Mouse (Mus musculus) adrenal gland, postnatal 14 days (tissue): Measurements from ENCODE around the gene Ubl3. TPM values are rescaled to one million over a fixed set of nuclear protein-coding genes. Genes with fewer than 3 reads are reported as not detected.

Experiments used
- DNase-seq: peaks from one replicate; pipeline ENCODE4 v3.0.0; 2021; ENCODE audit warnings: mixed read lengths
- total RNA-seq: library from RNA; stranded (reverse); gene quantifications from 2 replicates; pipeline ENCODE4 v1.2.3, GENCODE M21; 2021

Ubl3 gene
- total RNA-seq, 1 experiment from 2014 or later, result 123 TPM

DNA sequence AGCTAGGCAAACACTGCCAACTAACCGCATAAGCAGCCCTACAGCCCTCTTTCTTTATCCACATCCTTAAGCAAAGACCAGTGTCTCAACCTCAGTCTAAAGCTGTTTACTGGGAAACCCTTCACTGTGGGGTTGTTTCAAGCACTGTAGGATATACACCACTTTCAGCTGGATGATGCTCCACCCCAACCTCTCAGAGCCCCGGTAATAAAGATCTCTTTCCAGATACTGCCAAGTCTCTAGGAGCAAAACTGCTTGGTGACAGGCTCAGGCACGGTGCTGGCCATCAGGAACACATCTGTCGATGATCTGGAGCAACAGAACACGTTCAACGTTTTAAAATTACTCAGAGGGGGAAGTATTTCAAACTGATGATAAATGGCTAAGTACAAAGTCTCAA is 25.0 kb downstream of the Ubl3 start:
- no peak for DNase-seq

DNA sequence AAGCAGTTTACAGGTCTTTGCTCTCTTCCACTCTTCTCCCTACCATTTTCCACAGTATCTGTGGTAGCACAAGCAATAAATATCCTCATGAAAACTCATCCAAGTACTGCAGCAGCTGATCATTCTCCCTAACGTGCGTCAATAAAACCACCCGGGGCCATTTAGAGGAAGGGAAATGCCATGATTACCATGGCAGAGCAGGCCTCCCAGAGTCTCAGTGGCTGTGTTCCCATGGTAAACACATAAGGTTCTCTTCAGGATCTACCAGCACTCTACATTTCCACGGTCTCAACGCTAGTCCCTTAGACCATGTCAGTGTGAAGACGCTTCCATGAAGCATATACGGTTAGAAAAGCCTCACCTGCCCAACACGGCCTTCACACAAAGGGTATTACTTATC is 26.0 kb downstream of the Ubl3 start:
- DNase-seq, result no peak

DNA sequence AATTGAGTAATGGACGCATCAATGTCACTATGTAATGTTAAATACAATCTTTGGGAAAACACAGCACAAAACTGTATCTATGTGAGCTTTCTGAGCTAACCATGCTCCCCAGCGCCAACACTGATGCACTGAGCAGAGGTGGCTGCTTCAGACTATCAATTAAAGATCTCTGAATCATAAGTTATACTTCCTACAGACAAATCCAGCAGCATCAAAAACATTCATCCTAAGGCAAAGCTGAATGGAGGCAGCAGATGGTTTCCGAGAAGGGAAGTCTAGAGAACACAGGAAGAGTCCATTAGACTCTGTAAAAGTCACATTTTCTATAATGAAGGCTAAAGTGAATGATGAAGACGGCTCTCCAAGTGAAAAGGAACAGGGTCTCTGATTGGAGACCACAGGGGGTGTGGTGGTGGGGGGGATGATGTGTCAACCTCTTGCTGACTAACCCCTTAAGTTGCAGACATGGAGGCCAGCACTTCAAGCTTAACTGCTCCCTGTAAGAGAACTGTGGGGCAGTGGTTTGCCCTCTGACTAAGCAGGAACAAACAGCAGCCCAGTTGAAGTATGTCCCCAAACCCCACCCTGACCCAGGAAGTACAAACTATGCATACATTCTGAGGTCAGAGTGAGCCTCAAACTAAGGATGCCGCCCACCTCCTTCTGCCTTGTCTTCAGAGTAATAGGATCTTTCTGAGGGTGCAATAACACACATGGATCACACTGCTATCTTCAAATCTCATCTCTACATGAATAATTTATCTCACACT is 29.2 kb downstream of the Ubl3 start:
- no peak for DNase-seq

DNA sequence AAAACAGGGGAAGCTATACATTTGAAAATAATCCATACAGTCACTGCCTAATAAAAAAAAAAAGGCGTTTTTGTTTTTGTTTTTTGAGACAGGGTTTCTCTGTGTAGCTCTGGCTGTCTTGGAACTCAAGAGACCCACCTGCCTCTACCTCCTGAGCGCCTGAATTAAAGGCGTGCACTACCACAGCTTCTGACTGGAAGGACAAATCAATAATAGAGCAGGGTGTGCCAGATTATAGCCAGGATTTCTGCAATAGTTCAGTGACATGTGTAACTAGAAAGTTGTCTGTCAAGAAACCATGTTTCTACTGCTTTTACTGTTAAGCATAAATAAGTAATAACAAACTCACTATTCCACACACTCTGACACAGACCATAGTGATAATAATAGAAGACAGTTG is 30.2 kb downstream of the Ubl3 start:
- no peak for DNase-seq

DNA sequence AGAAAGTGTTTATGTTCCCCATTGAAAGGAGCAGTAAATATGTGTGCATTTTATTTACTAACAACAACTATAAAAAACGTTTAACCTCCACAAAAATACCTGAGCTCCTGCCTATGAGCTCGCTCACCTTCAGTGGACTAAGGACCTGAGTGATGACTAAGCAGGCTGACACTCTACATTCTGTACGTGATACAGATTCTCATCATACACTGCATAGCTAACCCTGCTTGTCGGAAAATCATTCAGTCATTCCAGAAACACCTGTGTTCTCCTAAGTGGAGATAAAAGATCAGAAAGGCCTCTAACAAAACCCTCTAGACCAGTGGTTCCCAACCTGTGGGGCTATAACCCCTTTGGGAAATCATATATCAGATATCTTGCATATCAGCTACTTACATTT is 35.1 kb downstream of the Ubl3 start:
- DNase-seq, result no peak

DNA sequence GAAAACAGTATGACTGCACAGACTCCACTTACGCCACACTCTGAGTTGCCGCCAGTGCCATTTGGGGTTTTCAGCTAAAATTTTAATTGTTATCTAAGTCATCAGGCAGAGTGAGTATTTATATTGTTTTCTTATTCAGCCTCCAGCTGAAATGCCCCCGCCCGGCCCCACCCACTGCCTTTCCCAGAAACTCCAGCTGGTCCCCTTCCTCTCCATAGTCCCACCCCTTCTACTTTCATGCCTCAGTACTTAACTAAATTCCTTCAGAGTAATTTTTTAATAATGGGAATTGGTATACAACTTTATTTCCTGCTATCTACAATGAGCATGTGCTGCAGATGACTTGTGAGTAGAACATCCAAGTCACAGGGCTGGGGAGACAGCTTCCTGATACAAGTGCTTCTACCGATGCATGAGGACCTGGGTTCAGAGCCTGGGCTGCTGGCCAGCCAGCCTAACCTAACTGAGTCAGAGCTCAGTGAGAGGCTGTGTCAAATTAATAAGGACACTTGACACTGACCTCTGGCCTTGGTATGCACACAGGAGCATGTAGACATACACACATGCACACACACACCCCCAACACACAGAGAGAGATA is 40.4 kb downstream of the Ubl3 start:
- DNase-seq, result peak; percentile 28

DNA sequence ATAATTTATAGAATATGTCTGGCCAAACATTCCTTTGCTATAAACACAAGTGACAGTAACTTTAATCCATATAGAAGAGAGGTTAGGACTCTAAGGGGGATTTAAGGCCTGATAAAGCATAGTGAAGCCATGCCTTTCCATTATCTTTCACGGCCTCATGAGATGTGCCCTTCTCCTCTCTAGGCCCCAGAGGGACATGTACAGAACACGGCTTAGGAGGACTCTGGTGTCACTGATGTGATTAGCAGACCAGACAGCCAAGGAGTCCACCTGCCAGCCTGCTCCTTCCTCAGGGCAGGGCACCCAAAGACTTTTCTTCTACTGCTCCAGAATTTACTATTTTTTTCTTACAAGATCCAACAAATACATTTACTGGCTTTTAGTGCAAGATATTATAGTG is 42.3 kb downstream of the Ubl3 start:
- DNase-seq, result no peak

DNA sequence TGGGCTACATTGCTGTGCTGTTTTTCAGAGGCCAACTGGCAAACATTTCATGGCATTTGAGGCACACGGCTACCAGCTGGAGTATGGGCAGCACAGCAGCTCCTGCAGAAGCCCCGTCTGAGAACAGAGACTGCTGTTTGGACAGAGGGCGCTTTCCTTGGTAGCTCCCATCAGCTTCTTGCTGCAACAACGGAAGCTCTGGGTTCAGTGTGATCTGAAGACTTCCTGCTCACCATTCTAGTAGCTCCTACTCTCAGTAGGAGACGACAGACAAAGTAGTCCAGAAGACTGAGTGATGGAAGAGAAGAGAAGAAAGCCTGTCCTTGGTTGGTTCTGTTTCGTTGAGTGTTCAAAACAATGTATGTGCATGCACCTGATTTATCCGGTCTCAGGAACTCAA is 42.9 kb downstream of the Ubl3 start:
- DNase-seq, result no peak

DNA sequence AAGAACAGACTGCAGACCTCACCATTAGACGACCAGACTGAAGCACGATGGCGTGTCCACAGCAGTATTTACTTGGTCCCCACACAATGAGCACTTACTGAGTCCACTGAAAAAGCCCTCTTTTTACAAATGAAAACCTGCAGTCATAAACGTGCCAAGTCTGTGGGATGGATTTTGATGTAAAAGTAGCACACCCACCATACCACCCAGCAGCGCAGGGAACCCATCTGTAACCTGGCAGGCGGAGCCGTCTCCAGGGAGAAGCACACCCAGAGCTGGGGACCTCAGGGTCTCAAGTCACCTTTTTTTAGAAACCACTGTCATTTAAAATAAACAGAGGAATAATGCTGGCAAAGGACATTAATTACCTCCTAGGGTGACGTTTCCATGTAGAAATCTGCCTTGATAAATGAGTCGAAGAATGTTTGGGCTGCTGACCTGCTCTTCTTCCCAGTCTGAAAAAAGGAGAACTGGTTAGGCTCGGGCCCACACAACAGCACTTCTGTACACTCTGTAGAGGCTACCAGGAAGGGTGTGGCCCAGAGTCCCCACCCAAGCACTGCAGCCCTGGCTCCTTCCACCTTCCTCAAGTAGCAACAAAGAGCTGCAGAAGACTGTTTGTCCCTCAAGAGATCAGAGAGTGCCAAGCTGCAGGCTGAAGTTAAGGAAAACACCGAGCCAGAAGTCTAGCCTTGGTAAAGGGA is 43.5 kb downstream of the Ubl3 start:
- DNase-seq, result no peak

DNA sequence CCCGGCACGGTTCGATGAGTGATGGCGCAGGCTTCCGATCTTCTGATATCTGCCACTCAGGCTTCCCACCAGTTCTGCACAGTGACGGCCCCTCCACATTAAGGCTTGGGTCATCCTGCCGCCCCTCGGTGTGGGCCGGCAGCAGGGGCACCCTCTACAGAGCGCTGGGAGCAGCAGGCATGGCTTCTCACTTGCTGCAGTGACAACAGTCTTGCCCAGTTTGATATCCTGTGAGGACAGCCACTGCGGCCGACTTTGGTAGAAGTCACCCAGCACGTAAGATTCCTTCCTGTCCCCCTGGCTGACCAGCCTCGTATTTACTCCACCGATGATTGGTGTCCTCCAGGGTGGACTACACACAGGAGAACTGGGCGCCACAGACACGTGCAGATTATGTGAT is 47.2 kb downstream of the Ubl3 start:
- no peak for DNase-seq

DNA sequence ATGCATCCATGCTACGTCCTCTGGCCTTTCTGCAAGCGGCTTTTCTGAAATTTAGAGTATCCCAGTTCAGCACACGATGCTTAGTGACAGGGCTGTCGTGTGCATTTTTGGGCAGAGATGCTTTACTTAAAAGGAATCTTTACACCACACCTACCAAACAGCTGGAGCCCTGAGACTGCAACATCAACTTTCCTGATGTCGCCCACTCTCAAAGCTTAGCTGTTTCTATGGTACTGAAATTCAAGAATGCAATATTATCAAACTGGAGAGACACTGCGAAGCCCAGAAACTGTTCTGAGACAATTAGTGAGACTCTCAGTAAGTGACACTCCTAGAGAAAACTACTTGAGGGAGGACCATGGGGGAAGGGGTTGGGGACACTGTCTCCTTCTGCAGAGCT is 50.4 kb downstream of the Ubl3 start:
- DNase-seq, result no peak

DNA sequence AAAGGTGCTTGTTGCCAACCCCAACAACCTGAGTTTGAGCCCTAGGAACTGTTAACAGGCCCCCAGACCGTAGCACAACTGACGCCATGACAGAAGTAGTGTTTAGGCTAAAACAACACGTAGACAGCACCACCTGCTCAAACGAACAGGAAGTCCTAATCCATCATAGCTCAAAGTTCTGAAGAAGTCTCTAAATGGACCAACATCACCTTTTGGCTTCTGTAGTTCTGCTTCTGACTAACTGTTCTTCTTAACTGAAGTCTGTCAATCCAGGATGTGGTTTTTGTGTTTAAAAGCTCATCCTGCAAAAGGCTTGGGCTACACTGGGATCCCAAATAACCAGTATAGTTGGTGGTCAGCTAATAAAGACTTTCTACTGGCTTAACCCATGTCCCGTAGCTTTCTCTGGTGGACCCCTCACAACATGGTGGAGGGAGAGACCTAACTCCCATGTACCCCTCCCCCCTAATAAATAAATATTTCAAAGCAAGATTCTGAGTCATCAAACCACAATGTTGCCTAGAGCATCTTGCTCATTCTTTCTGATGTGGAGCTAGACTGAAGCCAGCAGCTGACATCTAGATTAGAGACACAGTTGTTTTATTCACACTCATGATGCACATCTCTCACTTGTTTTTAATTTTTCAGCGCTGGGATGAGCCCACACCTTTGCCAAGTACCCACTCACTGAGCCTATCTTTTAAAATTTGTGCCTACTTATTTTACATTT is 51.2 kb downstream of the Ubl3 start:
- no peak for DNase-seq

DNA sequence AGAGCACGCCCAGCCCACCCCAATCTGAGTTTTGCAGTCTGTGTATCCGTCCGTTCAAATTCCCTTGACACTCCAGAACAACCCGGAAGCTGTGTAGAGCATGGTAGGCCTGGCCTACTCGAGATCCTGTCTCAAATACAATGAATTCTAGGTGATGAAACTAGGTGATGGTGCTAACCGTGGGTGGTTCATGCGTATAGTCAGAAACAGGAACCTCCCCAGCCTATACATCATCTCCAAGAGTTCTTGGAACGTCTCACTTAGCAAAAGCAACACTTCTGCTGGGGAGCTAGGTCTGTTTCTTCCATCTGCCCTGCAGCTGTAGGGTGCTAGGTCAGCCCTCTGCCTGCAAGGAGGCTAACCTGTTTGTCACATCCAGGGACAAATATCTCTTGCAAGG is 52.1 kb downstream of the Ubl3 start:
- DNase-seq, result no peak

DNA sequence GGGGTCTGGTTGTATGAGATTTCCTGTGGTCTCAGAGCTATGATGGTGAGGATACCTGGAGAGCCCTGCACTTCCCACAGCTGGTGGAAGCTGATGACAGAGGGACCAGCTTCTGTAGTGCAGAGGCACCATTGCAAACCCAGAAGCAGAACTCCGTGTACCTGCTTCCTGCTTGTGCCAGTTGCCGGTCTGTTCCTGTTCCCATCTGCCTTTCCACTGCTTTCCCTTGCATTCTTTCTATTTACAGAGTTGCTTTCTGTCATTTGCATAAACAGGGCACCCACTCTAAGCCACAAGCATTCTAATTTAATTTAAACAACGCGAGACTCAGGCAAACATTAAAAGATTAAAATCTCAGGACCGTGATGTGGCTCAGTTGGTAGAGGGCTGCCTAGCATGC is 53.0 kb downstream of the Ubl3 start:
- DNase-seq, result no peak

DNA sequence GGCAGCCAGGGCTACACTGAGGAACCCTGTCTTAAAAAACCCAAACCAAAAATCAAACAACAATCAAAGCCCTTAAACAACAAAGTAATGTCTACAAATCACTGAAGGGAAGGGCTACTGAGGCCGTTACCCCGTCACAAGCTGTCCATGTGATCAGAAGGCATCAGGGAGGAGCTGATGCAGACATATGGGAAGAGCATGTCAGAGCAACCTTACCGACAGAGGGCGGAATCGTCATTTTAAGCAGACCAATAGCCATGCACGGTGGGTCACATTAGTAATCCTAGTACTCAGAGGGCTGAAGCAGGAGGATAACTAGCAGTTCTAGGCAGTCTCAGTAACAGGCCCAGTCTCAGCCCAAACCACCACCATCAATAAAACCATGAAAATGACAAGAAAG is 56.6 kb downstream of the Ubl3 start:
- DNase-seq, result no peak

DNA sequence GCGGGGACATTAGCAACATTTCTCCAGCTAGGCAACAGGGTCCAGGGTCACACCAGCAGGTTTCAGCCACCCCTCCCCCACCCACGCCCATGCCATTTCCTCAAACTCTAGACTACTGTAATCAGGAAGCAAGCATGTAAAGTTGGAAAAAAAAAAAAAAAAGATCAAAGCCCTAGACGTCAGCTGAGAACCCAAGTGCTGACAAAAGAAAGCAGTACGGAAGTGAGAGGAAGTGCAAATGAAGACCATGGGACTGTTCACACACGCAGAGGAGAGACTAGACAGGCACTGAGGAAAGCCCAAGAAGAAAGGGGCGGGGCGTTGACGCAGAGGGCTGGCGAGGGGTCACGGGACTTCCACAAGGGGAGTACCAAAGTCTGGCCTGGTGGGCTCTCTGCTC is 57.4 kb downstream of the Ubl3 start:
- DNase-seq, result peak; percentile 24

DNA sequence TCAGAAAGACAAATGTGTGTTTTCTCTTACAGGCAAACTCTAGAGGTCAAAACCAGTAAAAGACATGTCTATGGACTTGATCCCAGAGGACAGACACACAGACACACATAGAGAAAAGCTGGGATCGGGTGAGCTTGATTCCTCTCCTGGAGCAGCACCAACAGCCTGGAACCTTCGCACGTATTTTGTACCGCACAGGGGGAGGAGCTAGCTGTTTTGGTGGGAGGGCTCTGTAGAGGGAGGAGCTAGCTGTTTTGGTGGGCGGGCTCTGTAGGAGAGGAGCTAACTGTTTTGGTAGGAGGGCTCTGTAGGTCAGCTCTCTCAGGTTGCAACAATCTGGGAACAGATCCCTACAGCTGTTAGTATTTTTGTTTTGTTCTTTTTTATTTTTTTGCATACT is 58.3 kb downstream of the Ubl3 start:
- DNase-seq, result no peak

DNA sequence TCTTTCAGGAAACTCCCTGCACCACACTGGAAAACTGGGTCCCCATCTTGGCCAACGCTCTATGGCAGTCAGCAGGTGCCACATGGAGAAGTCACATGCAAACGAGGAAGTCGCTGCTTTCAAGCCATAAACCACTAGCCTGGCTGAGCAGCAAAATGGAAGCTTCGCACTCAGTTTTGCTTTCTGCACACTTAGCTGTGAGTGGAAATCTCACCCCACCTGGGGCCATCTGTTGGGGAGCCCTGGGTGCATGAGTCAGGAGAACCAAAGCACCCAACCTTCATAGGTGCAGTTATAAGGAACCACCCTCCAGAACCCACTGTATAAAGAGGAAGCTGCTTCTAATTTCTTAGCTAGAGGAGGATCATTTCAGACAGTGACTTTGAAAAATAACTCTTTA is 59.6 kb downstream of the Ubl3 start:
- DNase-seq, result no peak

DNA sequence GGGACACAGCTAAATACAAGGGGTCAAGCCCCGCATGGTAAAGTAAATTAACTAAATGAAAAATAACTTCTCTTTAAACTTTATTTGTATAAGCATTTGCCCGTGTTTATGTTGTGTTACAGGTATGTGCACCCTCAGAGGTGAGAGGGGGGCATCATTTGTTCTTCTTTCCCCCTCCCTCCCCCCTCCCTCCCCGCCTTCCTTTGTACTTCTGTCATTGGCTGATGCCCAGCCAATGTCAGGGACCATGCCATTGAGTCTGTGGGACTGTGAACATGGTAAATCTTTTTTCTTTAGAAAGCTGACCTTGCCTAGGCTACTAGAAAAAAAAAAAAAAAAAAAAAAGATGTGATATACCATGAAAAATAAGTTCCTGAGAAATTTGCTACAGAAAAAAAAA is 62.2 kb downstream of the Ubl3 start:
- no peak for DNase-seq

DNA sequence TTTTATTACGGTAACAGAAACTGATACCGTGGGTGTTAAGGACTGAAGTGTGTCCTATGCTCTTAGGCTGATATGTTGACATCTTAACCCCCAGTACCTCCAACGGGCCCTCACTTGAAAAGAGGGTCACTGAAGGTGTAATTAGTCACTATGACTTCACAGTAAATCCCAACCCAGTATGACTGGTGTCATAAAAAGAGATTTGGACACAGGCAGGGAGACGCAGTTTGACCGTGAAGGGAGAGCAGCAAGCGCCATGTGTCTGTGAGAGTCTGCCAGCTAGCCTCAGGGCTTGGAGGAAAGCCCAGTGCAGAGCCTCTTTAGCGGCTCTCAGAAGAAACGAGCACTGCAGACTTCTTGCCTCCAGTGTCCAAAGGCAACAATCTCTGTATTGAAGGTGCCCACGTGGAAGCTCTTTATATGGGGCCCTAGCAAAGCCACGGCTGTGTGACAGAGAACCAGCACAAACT is 62.8 kb downstream of the Ubl3 start:
- DNase-seq, result peak; percentile 78

DNA sequence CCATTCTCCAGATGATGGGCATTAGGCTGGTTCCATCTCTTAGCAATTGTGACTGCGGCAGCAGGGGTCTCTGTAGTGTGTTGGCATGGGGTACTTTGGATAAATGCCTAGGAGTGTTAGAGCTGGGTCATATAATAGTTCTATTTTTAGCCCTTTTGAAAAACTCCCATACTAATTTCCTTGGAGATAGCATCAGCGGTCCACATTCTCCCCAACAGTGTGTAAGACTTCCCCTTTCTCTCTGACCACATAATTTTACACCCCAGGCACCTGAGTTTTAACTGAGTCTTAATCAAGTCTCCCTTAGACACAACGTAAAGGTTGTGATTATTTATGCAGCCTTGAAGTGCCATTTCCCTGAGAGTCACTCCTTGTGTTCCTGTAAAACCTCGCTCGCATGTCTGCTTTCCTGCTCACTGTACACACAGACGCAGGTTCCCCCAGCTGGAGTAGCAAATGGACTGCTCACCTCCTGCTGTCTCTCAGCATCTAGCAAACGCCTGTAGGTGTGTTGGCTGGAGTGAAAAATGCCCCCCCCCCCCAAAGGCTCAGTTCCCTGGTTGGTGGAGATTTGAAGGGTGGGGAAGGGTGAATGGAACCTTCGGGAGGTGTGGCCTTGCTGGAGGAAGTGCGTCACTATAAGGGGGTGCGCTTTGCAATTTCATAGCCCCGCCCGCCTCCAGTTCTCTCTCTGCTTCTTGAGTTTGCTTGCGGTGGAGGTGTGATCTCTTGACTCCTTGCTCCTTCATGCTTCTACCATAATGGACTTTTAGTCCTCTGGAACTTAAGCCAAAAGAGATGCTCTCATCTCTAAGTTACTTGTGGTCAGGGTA is 63.5 kb downstream of the Ubl3 start:
- DNase-seq, result peak; percentile 44

DNA sequence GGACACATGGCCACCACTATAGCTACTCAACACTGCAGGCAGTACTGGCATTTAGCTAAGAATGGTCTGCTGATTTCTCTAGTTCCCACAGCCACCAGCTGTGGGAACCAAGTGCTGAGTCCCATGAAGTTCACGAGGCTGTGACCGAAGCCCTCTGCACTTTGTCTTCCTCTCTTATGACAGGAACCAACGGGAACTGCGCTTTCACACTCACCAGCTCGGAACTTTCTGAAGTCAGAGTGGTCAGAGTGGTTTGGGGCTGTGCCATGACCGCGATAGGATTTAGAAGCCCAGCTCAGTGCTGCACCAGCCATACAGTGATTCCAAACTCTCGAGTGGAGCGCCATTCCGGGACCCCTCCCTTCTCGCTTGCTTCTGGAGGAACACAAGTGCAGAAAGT is 66.4 kb downstream of the Ubl3 start:
- DNase-seq, result no peak
